Mouse (Mus musculus) MEL-GATA-1-ER (cell line): Measurements from ENCODE around the gene Tbcd.
A peak's percentile ranks its signal among the peaks of the same experiment; 100 is the strongest.

Experiments used
- DNase-seq: peaks from one replicate; pipeline ENCODE4 v3.0.0-alpha.2; 2012; ENCODE audit warnings: low read depth; ENCODE audit errors: extremely low read depth

Tbcd gene

GRCm38 (mm10) chr11:121451753-121452635 lies at the start of gene Tbcd:
TSS of gene Tbcd (plus strand) at chr11:121451949.
- DNase-seq: peak; percentile 95

- no peak for DNase-seq
Measured at GRCm38 (mm10) chr11:121407366-121408155, 44.2 kb upstream of the Tbcd start.

GRCm38 (mm10) chr11:121414762-121415161 lies 37.0 kb upstream of the Tbcd start:
- no peak for DNase-seq

- no peak for DNase-seq
Measured at GRCm38 (mm10) chr11:121415351-121415750, 36.4 kb upstream of the Tbcd start.

GRCm38 (mm10) chr11:121417971-121418370 lies 33.8 kb upstream of the Tbcd start:
- no peak for DNase-seq

- DNase-seq: no peak
Measured at GRCm38 (mm10) chr11:121418932-121419331, 32.8 kb upstream of the Tbcd start.

- peak; percentile 66 for DNase-seq
Measured at GRCm38 (mm10) chr11:121420379-121420778, 31.4 kb upstream of the Tbcd start.

- peak; percentile 95 for DNase-seq
Measured at GRCm38 (mm10) chr11:121420830-121421552, 30.8 kb upstream of the Tbcd start, which contains the start of gene Fn3krp. TSS of gene Fn3krp (plus strand) at chr11:121421401.

GRCm38 (mm10) chr11:121421553-121422173 lies 30.1 kb upstream of the Tbcd start:
- no peak for DNase-seq

GRCm38 (mm10) chr11:121433397-121433796 lies 18.4 kb upstream of the Tbcd start:
- no peak for DNase-seq

- peak; percentile 62 for DNase-seq
Measured at GRCm38 (mm10) chr11:121434156-121435155, 17.3 kb upstream of the Tbcd start, which contains the start of gene Fn3k. TSS of gene Fn3k (plus strand) at chr11:121434913.

GRCm38 (mm10) chr11:121437236-121437635 lies 14.5 kb upstream of the Tbcd start:
- DNase-seq: no peak

GRCm38 (mm10) chr11:121439686-121440292 lies 12.0 kb upstream of the Tbcd start:
- no peak for DNase-seq

- no peak for DNase-seq
Measured at GRCm38 (mm10) chr11:121441653-121442052, 10.1 kb upstream of the Tbcd start.

- no peak for DNase-seq
Measured at GRCm38 (mm10) chr11:121442076-121442475, 9.7 kb upstream of the Tbcd start.

- DNase-seq: no peak
Measured at GRCm38 (mm10) chr11:121451216-121451726, 478 bp upstream of the Tbcd start.

GRCm38 (mm10) chr11:121457874-121458273 lies 6.1 kb downstream of the Tbcd start:
- no peak for DNase-seq

GRCm38 (mm10) chr11:121467408-121467807 lies 15.7 kb downstream of the Tbcd start:
- DNase-seq: no peak

- no peak for DNase-seq
Measured at GRCm38 (mm10) chr11:121474831-121475230, 23.1 kb downstream of the Tbcd start.
